In the genomic region with DNA sequence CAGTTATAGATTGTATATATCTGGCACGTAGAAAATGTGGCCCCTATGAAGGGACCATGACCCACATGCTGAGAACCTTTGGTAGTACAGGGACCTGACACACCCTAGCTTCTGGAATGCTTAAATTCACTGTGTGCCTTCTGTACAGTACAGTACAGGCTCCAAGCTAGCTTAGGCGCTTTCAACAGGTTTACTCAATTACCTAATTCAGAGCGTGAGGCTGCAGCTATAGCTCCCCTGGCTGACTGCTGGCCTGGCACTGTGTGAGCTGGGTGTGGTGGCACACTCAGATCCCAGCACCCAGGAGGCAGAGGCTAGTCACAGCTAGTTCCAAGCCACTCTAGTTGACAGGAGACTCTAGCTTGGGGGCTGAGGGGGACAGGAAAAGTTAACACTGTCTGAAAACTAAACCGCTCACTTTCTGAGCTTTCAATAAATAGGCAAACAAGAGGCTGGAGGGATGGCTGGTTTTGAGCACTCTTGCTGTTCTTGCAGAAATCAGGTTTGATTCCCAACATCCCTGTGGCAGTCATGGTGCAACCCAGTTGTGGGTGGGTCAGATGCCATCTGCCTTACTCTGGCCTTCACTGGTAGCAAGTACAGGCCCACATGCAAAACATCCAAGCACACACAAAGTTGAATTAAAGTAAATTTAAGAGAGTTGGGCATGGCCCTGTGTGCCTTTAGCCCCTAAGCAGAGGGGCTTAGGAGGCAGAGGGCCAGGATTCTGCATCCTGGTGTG, we compare ENCODE assay signal across 15 mouse cellular contexts. TPM values are rescaled to one million over a fixed set of nuclear protein-coding genes. Genes with fewer than 3 reads are reported as not detected.
DNase-seq lines count a peak whose midpoint lies in the region; ATAC-seq and TF ChIP-seq lines count a peak whose summit lies in the region.
"Had no signal": no experiment of that assay in that cellular context is flagged by ENCODE, and none has a peak within 500 bp of the region (broad histone marks: within the 10 kb centered on the region; RNA-seq: fewer than 3 reads in every experiment).

No protein-coding gene starts in this region.

- 73% methylated on average over 4 of the region's 4 CpGs for WGBS in limb, embryonic 12.5 days
- 72% methylated on average over 4 of the region's 4 CpGs for WGBS in limb, embryonic 10.5 days
- 63% methylated on average over 4 of the region's 4 CpGs for WGBS in liver, postnatal 0 days (ENCODE audit: insufficient replicate concordance)

- 0 out of 2 replicates have a peak overlapping the region, but pooled peaks have one; percentile 31 for H3K9ac ChIP-seq in limb, embryonic 12.5 days (replicated peaks)
- no peak overlapping the region for H3K9ac ChIP-seq in ES-Bruce4 (ENCODE audit: low read depth, poor library complexity, severe bottlenecking)
- 0 out of 2 replicates have a peak overlapping the region, but pooled peaks have one; percentile 26 for H3K9ac ChIP-seq in liver, postnatal 0 days (replicated peaks)
- H3K9ac ChIP-seq: hindbrain, embryonic 12.5 days had no signal

- no peak overlapping the region for H3K4me2 ChIP-seq in limb, embryonic 12.5 days
- H3K4me2 ChIP-seq in liver, postnatal 0 days (ENCODE audit: low read depth, low read length) = no peak overlapping the region
- H3K4me2 ChIP-seq: hindbrain, embryonic 12.5 days had no signal

- peaks cover 82% of the 10 kb centered on the region for H3K36me3 ChIP-seq in limb, embryonic 12.5 days
- peaks cover 88% of the 10 kb centered on the region for H3K36me3 ChIP-seq in limb, embryonic 10.5 days
- H3K36me3 ChIP-seq in ES-Bruce4 (ENCODE audit: control insufficient read depth, insufficient read depth, low read length, poor library complexity, severe bottlenecking) = peaks cover 42% of the 10 kb centered on the region
- H3K36me3 ChIP-seq in liver, postnatal 0 days (replicated peaks; ENCODE audit: insufficient read depth, low read length) = peaks cover 49% of the 10 kb centered on the region

- H3K4me3 ChIP-seq in limb, embryonic 12.5 days (replicated peaks) = no peak overlapping the region
- H3K4me3 ChIP-seq in limb, embryonic 10.5 days = no peak overlapping the region
- H3K4me3 ChIP-seq in ES-Bruce4 (ENCODE audit: low read depth, low read length) = no peak overlapping the region
- no peak overlapping the region for H3K4me3 ChIP-seq in liver, postnatal 0 days (ENCODE audit: low read depth, low read length)
- H3K4me3 ChIP-seq: hindbrain, embryonic 12.5 days had no signal

- no peak overlapping the region for H3K27ac ChIP-seq in limb, embryonic 12.5 days
- H3K27ac ChIP-seq in limb, embryonic 10.5 days = no peak overlapping the region
- H3K27ac ChIP-seq in ES-Bruce4 (ENCODE audit: insufficient read depth, low read length) = peak overlapping the region; percentile 16; the same call in 1 of the 2 replicates
- no peak overlapping the region for H3K27ac ChIP-seq in liver, postnatal 0 days (ENCODE audit: low read depth)
- H3K27ac ChIP-seq: hindbrain, embryonic 12.5 days had no signal

- H3K27me3 ChIP-seq in limb, embryonic 12.5 days = no peaks in the 10 kb centered on the region
- H3K27me3 ChIP-seq in limb, embryonic 10.5 days (ENCODE audit: low read depth, poor library complexity, severe bottlenecking) = no peaks in the 10 kb centered on the region
- H3K27me3 ChIP-seq in ES-Bruce4 (ENCODE audit: control insufficient read depth, insufficient read depth, low read length, poor library complexity, severe bottlenecking) = no peaks in the 10 kb centered on the region
- H3K27me3 ChIP-seq in liver, postnatal 0 days (ENCODE audit: insufficient read depth, low read length) = no peaks in the 10 kb centered on the region
- H3K27me3 ChIP-seq: hindbrain, embryonic 12.5 days had no signal

- H3K9me3 ChIP-seq in limb, embryonic 12.5 days = no peaks in the 10 kb centered on the region
- no peaks in the 10 kb centered on the region for H3K9me3 ChIP-seq in limb, embryonic 10.5 days (replicated peaks)
- no peaks in the 10 kb centered on the region for H3K9me3 ChIP-seq in ES-Bruce4 (replicated peaks; ENCODE audit: control insufficient read depth, insufficient read depth, low read length, poor library complexity, severe bottlenecking)
- no peaks in the 10 kb centered on the region for H3K9me3 ChIP-seq in liver, postnatal 0 days (ENCODE audit: low read length)
- H3K9me3 ChIP-seq: hindbrain, embryonic 12.5 days had no signal

- no peak for TF ChIP-seq POLR2A in ES-Bruce4 (IDR thresholded peaks at IDR 0.05; ENCODE audit: insufficient read depth, low read length)

- no peak for DNase-seq in limb, embryonic 10.5 days (ENCODE audit: low spot score)
- DNase-seq in adipocyte (ENCODE audit: low spot score) = peak; percentile 55
- DNase-seq in liver, postnatal 0 days = no peak
- DNase-seq in frontal cortex, postnatal 14 days (ENCODE audit: low spot score in 2 of 2) = no peak
- no peak for DNase-seq in gastrocnemius, postnatal 4 days (ENCODE audit: low spot score in 2 of 2)
- DNase-seq in retina, postnatal 1 day = no peak
- DNase-seq: adrenal gland, postnatal 25 days; cerebellum, adult 11-12 months; embryo, embryonic 11 days; gastrocnemius, postnatal 25 days; lung, postnatal 10 days had no signal

- no peak for TF ChIP-seq EP300 in ES-Bruce4 (IDR thresholded peaks at IDR 0.05; ENCODE audit: insufficient read depth, low read depth, low read length)
- no peak for TF ChIP-seq EP300 in liver, postnatal 0 days (IDR thresholded peaks at IDR 0.05; ENCODE audit: low read depth)

- TF ChIP-seq CTCF in ES-Bruce4 (IDR thresholded peaks at IDR 0.05; ENCODE audit: low read depth, low read length) = no peak
- no peak for TF ChIP-seq CTCF in liver, postnatal 0 days (IDR thresholded peaks at IDR 0.05; ENCODE audit: low read depth)

- H3K4me1 ChIP-seq in limb, embryonic 12.5 days (replicated peaks) = peaks cover 22% of the 10 kb centered on the region
- H3K4me1 ChIP-seq in limb, embryonic 10.5 days = peaks cover 34% of the 10 kb centered on the region
- no peaks in the 10 kb centered on the region for H3K4me1 ChIP-seq in ES-Bruce4 (ENCODE audit: control insufficient read depth, insufficient read depth, low read length)
- peaks cover 17% of the 10 kb centered on the region for H3K4me1 ChIP-seq in liver, postnatal 0 days (ENCODE audit: insufficient read depth)

- no peak for ATAC-seq in limb, embryonic 12.5 days (ENCODE audit: insufficient number of reproducible peaks, insufficient read depth, low FRiP score, low TSS enrichment, low read depth)
- no peak for ATAC-seq in liver, postnatal 0 days
- ATAC-seq: forebrain, embryonic 14.5 days had no signal

RNA-seq across cellular contexts. Expression of gene Rpl11, which starts 4.8 kb away (rescaled TPM):
- polyA plus RNA-seq in limb, embryonic 12.5 days (2016; fragmentation: Nextera tagmentation; extraction: Ambion mirVana) = 442 and 453 TPM in 2 replicates
- polyA plus RNA-seq in limb, embryonic 10.5 days (2016; fragmentation: Nextera tagmentation; extraction: Ambion mirVana) = 510 and 589 TPM in 2 replicates
- polyA plus RNA-seq in ES-Bruce4 (2011; ENCODE audit: insufficient read depth, insufficient read length, low read depth, missing spikeins) = 1,525 and 1,581 TPM in 2 replicates
- 251 and 260 TPM in 2 replicates for polyA plus RNA-seq in liver, postnatal 0 days (2015; fragmentation: Nextera tagmentation; extraction: Ambion mirVana)
- 100 to 1,000 TPM; 466 to 495 TPM for total RNA-seq in gastrocnemius, postnatal 4 days (2021)

RNA-seq across cellular contexts. Expression of gene Eloa, which starts 26.9 kb away (rescaled TPM):
- polyA plus RNA-seq in limb, embryonic 12.5 days (2016; fragmentation: Nextera tagmentation; extraction: Ambion mirVana) = 40.6 and 45.3 TPM in 2 replicates
- polyA plus RNA-seq in limb, embryonic 10.5 days (2016; fragmentation: Nextera tagmentation; extraction: Ambion mirVana) = 33.2 and 38.9 TPM in 2 replicates
- 21.2 and 22.6 TPM in 2 replicates for polyA plus RNA-seq in ES-Bruce4 (2011; ENCODE audit: insufficient read depth, insufficient read length, low read depth, missing spikeins)
- polyA plus RNA-seq in liver, postnatal 0 days (2015; fragmentation: Nextera tagmentation; extraction: Ambion mirVana) = 15.9 and 16.7 TPM in 2 replicates
- total RNA-seq in gastrocnemius, postnatal 4 days (2021) = 10 to 100 TPM; 43.9 to 45.9 TPM
